Mouse (Mus musculus): ENCODE results near the gene Nsmce4a. TPM values are rescaled to one million over a fixed set of nuclear protein-coding genes. Genes with fewer than 3 reads are reported as not detected.

Gene Nsmce4a
- 172 and 182 TPM in 2 replicates for polyA plus RNA-seq (2016; fragmentation: Nextera tagmentation; extraction: Ambion mirVana)

DNA sequence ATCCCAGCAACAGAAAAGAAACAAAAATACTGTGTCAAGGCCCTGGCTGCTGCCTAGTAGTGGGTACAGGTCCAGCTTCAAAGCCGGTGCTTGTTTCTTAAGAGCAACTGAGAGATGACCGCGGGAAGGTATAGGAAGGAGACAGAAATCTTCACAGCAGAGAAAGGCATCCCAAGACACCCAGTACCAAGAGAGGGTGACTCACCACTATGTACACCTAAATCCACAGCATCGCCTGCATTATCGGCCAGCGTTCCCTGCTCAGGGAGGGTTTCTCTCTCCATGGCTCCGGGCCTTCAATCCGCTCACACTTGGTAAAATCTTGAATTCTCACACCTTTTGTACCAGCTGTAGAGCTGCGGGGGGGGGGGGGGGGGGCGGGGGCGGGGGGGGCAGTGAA, at the start of gene Nsmce4a:
Nsmce4a (minus strand) TSS at position 298 of the 400 bp plus-strand sequence.
- WGBS: 92% methylated on average over 8 of the region's 11 CpGs
- Histone ChIP-seq H3K4me3 (replicated peaks) (no peak within 1 kb of the TSS), H3K4me2 (no peak within 1 kb of the TSS), H3K27ac (no peak within 1 kb of the TSS), H3K27me3 (0 out of 2 replicates have a peak, but pooled peaks cover 4% of the 10 kb centered on the region), H3K9me3 (no peaks in the 10 kb centered on the region), H3K36me3 (replicated peaks) (no peaks in the 10 kb centered on the region), H3K9ac (no peak within 1 kb of the TSS), H3K4me1 (peaks cover 18% of the 10 kb centered on the region)
- no peak for ATAC-seq (ENCODE audit: low FRiP score)

DNA sequence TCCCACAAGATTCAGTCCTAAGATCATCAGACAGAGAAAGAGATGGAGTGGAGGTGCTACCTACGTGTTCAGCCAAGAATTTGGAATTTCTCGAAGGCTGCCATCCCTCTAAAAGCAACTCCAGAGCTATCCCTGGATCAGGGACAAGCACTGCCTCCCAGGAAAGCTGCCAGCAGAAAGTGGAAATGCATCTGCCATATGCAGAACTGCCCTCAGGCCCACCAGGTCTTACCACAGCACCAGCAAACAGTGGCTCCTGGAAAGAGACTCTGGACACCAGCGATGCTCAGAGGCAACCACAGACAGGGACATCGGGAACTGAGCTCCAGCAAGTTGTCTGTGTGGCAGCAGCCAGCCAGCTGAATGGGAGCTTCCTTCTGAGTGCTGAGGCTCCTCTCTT, 49.4 kb upstream of the Nsmce4a start:
- no peaks in the 10 kb centered on the region for H3K36me3 ChIP-seq (replicated peaks)
- no peak overlapping the region for H3K27ac ChIP-seq
- H3K9me3 ChIP-seq: no peaks in the 10 kb centered on the region
- no peak overlapping the region for H3K4me3 ChIP-seq (replicated peaks)
- peaks cover 5% of the 10 kb centered on the region; the same call in 1 of the 2 replicates for H3K4me1 ChIP-seq
- 94% methylated on average over 4 of the region's 4 CpGs for WGBS
- H3K27me3 ChIP-seq: 0 out of 2 replicates have a peak, but pooled peaks cover 7% of the 10 kb centered on the region
- ATAC-seq (ENCODE audit: low FRiP score): no peak
- H3K9ac ChIP-seq: no peak overlapping the region
- no peak overlapping the region for H3K4me2 ChIP-seq

DNA sequence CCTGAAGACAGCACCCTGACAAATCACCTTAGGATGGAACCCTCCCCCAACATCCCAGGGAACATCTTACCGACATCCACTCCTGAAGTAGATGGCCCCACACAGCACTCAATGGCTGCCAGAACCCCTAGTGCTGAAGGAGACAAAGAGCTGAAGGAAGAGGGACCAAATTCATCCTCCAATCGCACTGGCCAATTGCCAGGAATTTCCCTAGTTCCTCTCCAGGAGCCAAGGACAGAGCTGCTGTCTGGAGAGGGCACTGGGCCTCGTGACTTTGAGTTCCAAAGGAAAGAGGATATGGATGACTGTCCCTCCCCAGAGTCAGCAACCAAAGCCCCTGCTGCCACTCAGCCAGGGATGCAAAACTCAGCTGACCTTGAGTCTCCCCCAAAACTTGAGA, 49.0 kb upstream of the Nsmce4a start:
- H3K27ac ChIP-seq: no peak overlapping the region

DNA sequence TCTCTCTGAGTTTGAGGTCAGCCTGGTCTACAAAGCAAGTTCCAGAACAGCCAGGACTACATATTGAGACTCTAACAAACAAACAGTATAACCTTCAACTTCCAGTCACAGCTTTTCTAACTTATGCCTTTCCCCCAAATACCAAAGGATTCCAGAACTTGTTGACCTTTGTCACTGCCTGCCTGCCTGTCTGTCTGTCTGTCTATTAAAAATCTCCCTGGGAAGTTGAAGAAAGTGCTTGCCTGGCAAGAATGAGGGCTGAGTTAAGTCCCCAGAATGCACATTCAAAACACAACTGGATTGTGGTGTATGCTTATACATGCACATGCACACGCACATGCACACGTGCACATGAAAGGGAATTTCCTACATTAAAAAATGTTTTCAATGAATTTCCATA, 48.1 kb upstream of the Nsmce4a start:
- H3K9ac ChIP-seq: no peak overlapping the region
- H3K9me3 ChIP-seq: no peaks in the 10 kb centered on the region
- no peak overlapping the region for H3K4me3 ChIP-seq (replicated peaks)
- no peak for ATAC-seq (ENCODE audit: low FRiP score)
- H3K27ac ChIP-seq: no peak overlapping the region
- H3K4me1 ChIP-seq: peaks cover 5% of the 10 kb centered on the region; the same call in 1 of the 2 replicates
- WGBS: 85% methylated on average over 2 of the region's 2 CpGs
- no peaks in the 10 kb centered on the region for H3K36me3 ChIP-seq (replicated peaks)
- 0 out of 2 replicates have a peak, but pooled peaks cover 7% of the 10 kb centered on the region for H3K27me3 ChIP-seq
- no peak overlapping the region for H3K4me2 ChIP-seq

More for the DNA sequence above, 49.0 kb upstream of the Nsmce4a start:
- H3K4me1 ChIP-seq: peaks cover 5% of the 10 kb centered on the region; the same call in 1 of the 2 replicates
- 0 out of 2 replicates have a peak, but pooled peaks cover 7% of the 10 kb centered on the region for H3K27me3 ChIP-seq
- H3K9ac ChIP-seq: no peak overlapping the region
- no peak for ATAC-seq (ENCODE audit: low FRiP score)
- no peak overlapping the region for H3K4me2 ChIP-seq
- 68% methylated on average over 3 of the region's 3 CpGs for WGBS
- H3K4me3 ChIP-seq (replicated peaks): no peak overlapping the region
- H3K36me3 ChIP-seq (replicated peaks): no peaks in the 10 kb centered on the region
- H3K9me3 ChIP-seq: no peaks in the 10 kb centered on the region

DNA sequence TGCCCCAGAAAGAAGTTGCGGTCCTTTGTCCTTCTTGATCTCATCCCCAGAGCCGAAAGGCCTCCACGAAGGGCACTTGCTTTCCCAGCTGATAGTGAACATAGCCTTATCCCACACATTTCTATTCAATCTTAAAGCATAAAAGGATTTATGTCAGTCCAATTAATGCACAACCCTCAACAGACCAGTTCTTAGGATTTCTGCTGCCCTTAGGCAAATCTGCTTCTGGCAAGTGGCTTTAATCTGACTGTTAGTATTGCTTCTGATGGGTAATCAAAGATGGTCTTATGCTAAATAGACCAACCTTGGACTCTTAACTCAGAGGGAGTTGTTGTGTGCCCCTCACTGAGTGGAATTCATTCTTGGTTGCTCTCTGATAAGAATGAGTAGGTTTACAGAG, 44.7 kb upstream of the Nsmce4a start:
- Histone ChIP-seq H3K9ac (no peak overlapping the region), H3K27ac (no peak overlapping the region), H3K27me3 (no peaks in the 10 kb centered on the region), H3K9me3 (no peaks in the 10 kb centered on the region), H3K4me2 (no peak overlapping the region), H3K4me3 (replicated peaks) (no peak overlapping the region), H3K4me1 (peaks cover 5% of the 10 kb centered on the region; the same call in 1 of the 2 replicates), H3K36me3 (replicated peaks) (no peaks in the 10 kb centered on the region)
- 96% methylated on average over 3 of the region's 3 CpGs for WGBS
- ATAC-seq (ENCODE audit: low FRiP score): no peak

DNA sequence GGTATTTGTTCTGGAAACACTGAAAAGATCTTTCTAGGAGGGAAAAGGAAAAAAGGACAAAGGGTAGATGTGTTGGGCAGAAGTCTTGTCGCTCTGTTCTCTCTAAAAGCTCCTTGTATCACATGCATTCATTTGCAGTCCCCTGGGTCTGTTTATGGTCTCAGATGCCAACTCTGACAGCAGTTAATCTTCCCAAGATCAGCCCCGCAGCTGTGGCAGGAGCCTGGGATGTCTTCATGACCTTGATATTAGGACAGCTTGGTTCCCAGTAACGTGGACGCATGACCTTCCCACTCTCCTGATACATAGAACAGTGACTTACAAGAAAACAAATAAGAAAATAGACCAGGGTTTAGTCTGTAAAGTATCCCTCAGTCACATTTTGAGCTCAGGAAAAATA, 41.1 kb upstream of the Nsmce4a start:
- Histone ChIP-seq H3K9ac (no peak overlapping the region), H3K4me1 (peaks cover 5% of the 10 kb centered on the region; the same call in 1 of the 2 replicates), H3K9me3 (no peaks in the 10 kb centered on the region), H3K36me3 (replicated peaks) (no peaks in the 10 kb centered on the region), H3K4me3 (replicated peaks) (no peak overlapping the region), H3K4me2 (no peak overlapping the region), H3K27ac (no peak overlapping the region), H3K27me3 (no peaks in the 10 kb centered on the region)
- no peak for ATAC-seq (ENCODE audit: low FRiP score)
- 83% methylated on average over 4 of the region's 4 CpGs for WGBS

DNA sequence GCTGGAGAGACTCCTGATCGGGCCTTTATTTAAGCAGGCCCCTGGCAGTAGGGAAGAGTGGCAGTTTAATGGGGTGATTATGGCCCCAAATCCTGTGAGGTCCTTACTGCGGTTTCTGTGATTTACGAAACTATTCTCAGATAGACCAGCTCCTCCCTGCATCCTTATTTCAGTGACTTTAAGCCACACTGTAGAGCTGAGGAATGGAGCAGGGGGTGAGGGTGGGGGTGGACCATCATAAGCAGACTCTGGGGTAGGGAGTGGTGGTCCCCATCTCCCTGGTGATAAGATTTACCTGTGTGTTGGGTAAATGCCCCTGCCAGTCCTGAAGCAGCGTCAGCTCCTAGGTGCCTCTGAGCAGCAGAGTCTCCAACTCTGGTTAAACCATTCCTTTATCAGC, 34.0 kb upstream of the Nsmce4a start:
- Histone ChIP-seq H3K36me3 (replicated peaks) (no peaks in the 10 kb centered on the region), H3K27ac (no peak overlapping the region), H3K9me3 (no peaks in the 10 kb centered on the region), H3K27me3 (0 out of 2 replicates have a peak, but pooled peaks cover 4% of the 10 kb centered on the region), H3K9ac (no peak overlapping the region), H3K4me1 (no peaks in the 10 kb centered on the region), H3K4me3 (replicated peaks) (no peak overlapping the region), H3K4me2 (no peak overlapping the region)
- 86% methylated on average over 4 of the region's 4 CpGs for WGBS
- no peak for ATAC-seq (ENCODE audit: low FRiP score)

DNA sequence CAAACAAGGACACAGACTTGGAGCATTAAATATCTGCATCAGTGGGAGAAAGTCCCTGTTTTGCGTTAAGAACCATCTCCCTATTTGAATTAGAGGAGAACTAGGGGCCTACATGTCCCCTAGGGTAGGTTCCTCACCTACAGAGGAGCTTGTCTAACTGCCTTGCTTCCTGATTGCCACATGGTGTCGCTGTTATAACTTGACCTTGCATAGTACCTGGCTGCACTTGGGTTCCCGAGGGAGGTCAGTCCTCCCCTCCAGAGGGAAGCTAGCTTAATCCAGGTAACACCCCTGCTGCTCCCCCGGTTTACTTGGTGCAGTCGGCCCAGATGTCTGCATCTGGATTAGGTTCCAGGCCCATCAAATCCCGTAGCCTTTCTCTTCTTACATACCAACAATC, 32.2 kb upstream of the Nsmce4a start:
- 31% methylated on average over 6 of the region's 6 CpGs for WGBS
- no peak overlapping the region for H3K9ac ChIP-seq
- no peak for ATAC-seq (ENCODE audit: low FRiP score)
- no peaks in the 10 kb centered on the region for H3K36me3 ChIP-seq (replicated peaks)
- 0 out of 2 replicates have a peak, but pooled peaks cover 4% of the 10 kb centered on the region for H3K27me3 ChIP-seq
- H3K4me2 ChIP-seq: no peak overlapping the region
- no peak overlapping the region for H3K4me3 ChIP-seq (replicated peaks)
- H3K4me1 ChIP-seq: no peaks in the 10 kb centered on the region
- H3K27ac ChIP-seq: no peak overlapping the region
- no peaks in the 10 kb centered on the region for H3K9me3 ChIP-seq

DNA sequence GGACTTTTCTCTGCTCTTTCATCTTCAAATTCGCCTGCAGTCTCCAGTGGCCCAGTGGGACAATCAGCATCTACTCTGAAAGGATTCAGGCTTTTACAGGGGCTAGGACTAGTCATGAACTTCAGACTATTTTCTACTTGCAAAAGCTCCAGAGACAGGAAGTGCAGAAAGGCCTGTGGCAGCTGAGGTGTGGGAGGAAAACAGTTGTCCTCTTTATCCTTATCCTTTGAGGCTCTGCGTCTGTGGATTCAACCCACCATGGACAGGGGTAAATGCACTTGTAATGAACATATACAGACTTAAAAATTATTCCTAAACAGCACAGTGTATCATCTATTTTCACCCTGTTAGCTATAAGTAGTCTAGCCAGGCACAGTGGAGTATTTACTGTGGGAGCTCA, 31.5 kb upstream of the Nsmce4a start:
- Histone ChIP-seq H3K9me3 (no peaks in the 10 kb centered on the region), H3K9ac (no peak overlapping the region), H3K4me2 (no peak overlapping the region), H3K36me3 (replicated peaks) (no peaks in the 10 kb centered on the region), H3K4me1 (no peaks in the 10 kb centered on the region), H3K27me3 (0 out of 2 replicates have a peak, but pooled peaks cover 4% of the 10 kb centered on the region), H3K4me3 (replicated peaks) (no peak overlapping the region), H3K27ac (no peak overlapping the region)
- WGBS: 75% methylated on average over 2 of the region's 2 CpGs
- ATAC-seq (ENCODE audit: low FRiP score): no peak

DNA sequence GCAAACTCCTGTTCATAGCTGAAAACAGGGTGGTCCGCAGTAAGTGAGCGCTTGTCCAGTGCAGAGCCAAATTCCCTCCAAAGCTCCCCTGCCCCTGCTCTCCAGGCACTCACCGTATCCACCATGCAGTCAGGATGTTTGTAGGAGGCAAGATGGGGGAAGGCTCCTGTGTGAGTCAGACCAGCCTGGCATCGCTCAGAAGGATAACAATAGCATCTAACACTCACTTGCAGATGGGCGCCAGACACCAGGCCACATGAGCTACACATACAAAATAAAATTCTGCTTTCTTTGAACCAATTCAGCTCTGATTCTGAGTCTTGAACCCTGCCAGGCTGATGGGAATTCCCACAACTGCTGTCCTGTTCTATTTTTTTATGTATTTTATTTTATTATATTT, 30.6 kb upstream of the Nsmce4a start:
- H3K27ac ChIP-seq: no peak overlapping the region
- no peaks in the 10 kb centered on the region for H3K4me1 ChIP-seq
- ATAC-seq (ENCODE audit: low FRiP score): no peak
- H3K4me3 ChIP-seq (replicated peaks): no peak overlapping the region
- no peaks in the 10 kb centered on the region for H3K9me3 ChIP-seq
- H3K9ac ChIP-seq: no peak overlapping the region
- H3K36me3 ChIP-seq (replicated peaks): no peaks in the 10 kb centered on the region
- H3K4me2 ChIP-seq: no peak overlapping the region
- peaks cover 11% of the 10 kb centered on the region; the same call in 1 of the 2 replicates for H3K27me3 ChIP-seq
- 96% methylated on average over 5 of the region's 5 CpGs for WGBS

DNA sequence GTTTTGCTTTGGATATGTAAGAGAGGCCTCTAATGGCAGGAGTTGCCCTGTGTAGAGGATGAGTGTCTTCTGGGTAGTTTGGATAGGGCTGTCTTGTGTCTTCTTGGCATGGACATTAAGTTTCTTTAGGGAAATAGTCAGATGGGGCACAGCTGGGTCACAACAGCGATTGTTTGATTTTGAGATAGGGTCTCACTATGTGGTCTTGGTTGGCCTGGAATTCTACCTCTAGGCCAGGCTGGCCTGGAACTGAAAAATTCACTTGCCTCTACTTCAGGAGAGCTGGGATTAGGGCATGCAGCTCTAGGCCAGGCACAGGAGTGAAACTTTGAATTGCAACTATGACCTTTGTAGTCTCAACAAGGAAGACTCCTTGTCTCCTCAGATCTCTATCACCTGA, 29.9 kb upstream of the Nsmce4a start:
- H3K27me3 ChIP-seq: peaks cover 11% of the 10 kb centered on the region
- H3K9ac ChIP-seq: no peak overlapping the region
- no peak overlapping the region for H3K27ac ChIP-seq
- no peak overlapping the region for H3K4me3 ChIP-seq (replicated peaks)
- ATAC-seq (ENCODE audit: low FRiP score): no peak
- 79% methylated on average over 1 of the region's 1 CpGs for WGBS
- 0 out of 2 replicates have a peak, but pooled peaks cover 1% of the 10 kb centered on the region for H3K4me1 ChIP-seq
- no peak overlapping the region for H3K4me2 ChIP-seq
- no peaks in the 10 kb centered on the region for H3K36me3 ChIP-seq (replicated peaks)
- H3K9me3 ChIP-seq: no peaks in the 10 kb centered on the region

DNA sequence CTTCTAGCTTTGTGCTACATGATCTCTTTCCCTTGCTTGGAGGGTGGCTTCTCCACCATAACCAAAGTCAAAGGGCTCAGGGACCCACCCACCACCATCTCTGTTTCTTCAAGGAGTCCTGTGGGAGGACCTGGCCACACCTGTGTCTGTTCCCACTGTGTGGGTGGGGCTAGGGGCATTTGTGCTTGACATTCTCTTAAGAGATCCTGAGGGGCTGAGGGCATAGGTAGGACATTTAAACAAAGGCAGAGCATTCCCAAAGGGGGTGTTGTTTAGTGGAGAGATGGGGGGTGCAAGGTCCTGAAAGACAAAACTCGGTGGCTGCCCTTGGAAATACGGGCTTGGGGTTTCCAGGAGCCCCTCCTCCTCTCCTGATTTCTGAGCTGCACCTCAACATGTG, 27.6 kb upstream of the Nsmce4a start:
- no peak overlapping the region for H3K9ac ChIP-seq
- no peak overlapping the region for H3K4me3 ChIP-seq (replicated peaks)
- H3K4me2 ChIP-seq: no peak overlapping the region
- H3K36me3 ChIP-seq (replicated peaks): no peaks in the 10 kb centered on the region
- 0 out of 2 replicates have a peak, but pooled peaks cover 12% of the 10 kb centered on the region for H3K4me1 ChIP-seq
- no peak overlapping the region for H3K27ac ChIP-seq
- H3K9me3 ChIP-seq: no peaks in the 10 kb centered on the region
- WGBS: 94% methylated on average over 2 of the region's 2 CpGs
- ATAC-seq (ENCODE audit: low FRiP score): no peak
- peaks cover 11% of the 10 kb centered on the region for H3K27me3 ChIP-seq

DNA sequence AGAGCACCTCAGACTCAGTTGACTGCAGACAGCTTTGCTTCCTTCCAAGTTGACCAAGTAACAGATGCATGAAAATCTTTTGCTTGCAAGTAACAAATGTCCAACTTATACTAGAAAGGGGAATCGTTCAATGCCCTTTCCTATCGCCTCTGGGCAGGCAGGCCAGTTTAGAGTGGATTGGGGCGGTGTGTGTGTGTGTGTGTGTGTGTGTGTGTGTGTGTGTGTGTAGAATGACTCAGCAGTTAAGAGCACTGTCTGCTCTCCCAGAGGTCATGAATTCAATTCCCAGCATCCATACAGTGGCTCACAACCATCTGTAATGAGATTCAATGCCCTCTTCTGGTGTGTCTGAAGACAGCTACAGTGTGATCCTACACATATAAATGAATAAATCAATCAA, 27.2 kb upstream of the Nsmce4a start:
- Histone ChIP-seq H3K27ac (no peak overlapping the region), H3K9me3 (no peaks in the 10 kb centered on the region), H3K4me1 (0 out of 2 replicates have a peak, but pooled peaks cover 12% of the 10 kb centered on the region), H3K4me3 (replicated peaks) (no peak overlapping the region), H3K4me2 (no peak overlapping the region), H3K9ac (no peak overlapping the region), H3K27me3 (peaks cover 8% of the 10 kb centered on the region), H3K36me3 (replicated peaks) (no peaks in the 10 kb centered on the region)
- no peak for ATAC-seq (ENCODE audit: low FRiP score)
- 86% methylated on average over 3 of the region's 3 CpGs for whole genome bisulfite sequencing

Measured in forebrain, embryonic 12.5 days (tissue).